Mouse (Mus musculus) erythroblast, embryonic 14.5 days (primary cell): ENCODE data around the gene Tnfrsf22. TPM values are rescaled to one million over a fixed set of nuclear protein-coding genes. Genes with fewer than 3 reads are reported as not detected.
A peak's percentile ranks its signal among the peaks of the same experiment; 100 is the strongest.

Experiments used
- H3K27me3 ChIP-seq: 2 replicates; pipeline ENCODE4 v1.6.1; 2012; ENCODE audit warnings: inconsistent platforms; ENCODE audit not compliant: control insufficient read depth
- H3K36me3 ChIP-seq: 2 replicates; pipeline ENCODE4 v1.6.1; 2012; ENCODE audit warnings: mild to moderate bottlenecking, inconsistent platforms; ENCODE audit not compliant: control insufficient read depth
- H3K4me1 ChIP-seq: 2 replicates; pipeline ENCODE4 v1.6.1; 2012; ENCODE audit warnings: inconsistent platforms; ENCODE audit not compliant: control insufficient read depth
- H3K4me3 ChIP-seq: replicated peaks from 2 replicates; pipeline ENCODE3; 2012; ENCODE audit warnings: moderate library complexity, mild to moderate bottlenecking, inconsistent platforms
- H3K9me3 ChIP-seq: 2 replicates; pipeline ENCODE4 v1.6.1; 2012; ENCODE audit warnings: low read length, inconsistent platforms, mixed read lengths; ENCODE audit not compliant: control insufficient read depth
- GATA1 ChIP-seq: IDR thresholded peaks from 2 replicates; pipeline ENCODE4 v1.6.1; 2012; ENCODE audit warnings: low read length, inconsistent platforms, mixed read lengths
- TAL1 ChIP-seq: IDR thresholded peaks from 3 replicates; pipeline ENCODE4 v1.6.1; 2012; ENCODE audit warnings: low read length, inconsistent platforms, mixed read lengths
- polyA plus RNA-seq: library from polyadenylated mRNA; stranded (reverse); fragments of >175 nt; gene quantifications from 2 replicates; pipeline ENCODE4 v1.2.3, GENCODE M21; 2012

Gene Tnfrsf22
- polyA plus RNA-seq, 1 experiment = not detected

DNA sequence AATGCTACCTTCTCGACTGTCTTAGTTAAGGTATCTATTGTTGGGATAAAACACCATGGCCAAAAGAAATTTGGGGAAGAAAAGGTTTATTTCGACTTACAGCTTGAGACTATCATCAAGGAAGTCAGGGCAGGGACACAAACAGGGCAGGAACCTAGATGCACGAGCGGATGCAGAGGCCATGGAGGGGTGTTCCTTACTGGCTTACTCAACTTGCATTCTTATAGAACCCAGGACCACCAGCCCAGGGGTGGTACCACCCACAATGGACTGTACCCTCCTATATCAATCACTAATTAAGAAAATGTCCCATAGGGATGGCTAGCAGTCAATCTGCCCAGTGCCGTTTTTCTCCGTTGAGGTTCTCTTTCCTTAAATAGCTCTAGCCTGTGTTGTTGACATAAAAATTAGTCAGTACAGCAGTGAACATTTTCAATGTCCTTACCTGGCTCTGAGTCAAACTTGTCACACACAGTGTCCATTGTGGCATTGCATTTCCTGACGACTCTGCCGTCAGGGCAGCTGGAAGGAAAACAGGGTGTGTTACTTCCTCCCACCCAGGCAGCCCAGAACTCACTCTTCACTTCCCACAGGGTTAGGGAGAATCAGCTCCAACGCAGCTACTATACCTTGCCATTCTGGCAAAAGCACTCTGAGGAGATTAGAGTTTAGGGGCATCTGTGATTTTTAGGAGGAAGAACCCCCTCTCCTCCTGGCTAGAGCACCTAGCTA, 34.9 kb downstream of the Tnfrsf22 start:
- no peaks in the 10 kb centered on the region for H3K27me3 ChIP-seq
- H3K4me3 ChIP-seq = no peak overlapping the region
- H3K4me1 ChIP-seq = no peaks in the 10 kb centered on the region
- H3K36me3 ChIP-seq = no peaks in the 10 kb centered on the region
- H3K9me3 ChIP-seq = no peaks in the 10 kb centered on the region; the same call in 1 of the 2 replicates
- TF ChIP-seq GATA1 = no peak
- no peak for TF ChIP-seq TAL1

DNA sequence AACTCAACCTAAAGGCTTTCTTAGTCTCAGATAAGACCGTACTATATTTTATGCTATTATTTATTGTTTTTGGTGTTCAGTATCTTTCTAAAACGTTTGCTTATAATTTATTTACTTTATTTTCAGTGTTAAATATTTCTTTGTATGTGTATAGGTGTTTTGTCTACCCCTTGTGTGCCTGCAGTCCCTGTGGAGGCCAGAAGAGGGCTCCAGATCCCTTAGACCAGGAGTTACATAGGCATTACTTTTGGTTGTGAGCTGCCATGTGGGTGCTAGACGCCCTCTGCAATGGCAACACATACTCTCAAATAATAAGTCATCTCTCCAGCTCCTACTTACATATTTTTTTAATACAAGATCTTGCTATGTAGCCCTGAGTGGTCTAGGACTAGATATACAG, 37.2 kb downstream of the Tnfrsf22 start:
- Histone ChIP-seq H3K4me3 (no peak overlapping the region), H3K27me3 (no peaks in the 10 kb centered on the region), H3K4me1 (no peaks in the 10 kb centered on the region), H3K36me3 (no peaks in the 10 kb centered on the region), H3K9me3 (no peaks in the 10 kb centered on the region; the same call in 1 of the 2 replicates)
- TF ChIP-seq GATA1 = no peak
- TF ChIP-seq TAL1 = no peak

DNA sequence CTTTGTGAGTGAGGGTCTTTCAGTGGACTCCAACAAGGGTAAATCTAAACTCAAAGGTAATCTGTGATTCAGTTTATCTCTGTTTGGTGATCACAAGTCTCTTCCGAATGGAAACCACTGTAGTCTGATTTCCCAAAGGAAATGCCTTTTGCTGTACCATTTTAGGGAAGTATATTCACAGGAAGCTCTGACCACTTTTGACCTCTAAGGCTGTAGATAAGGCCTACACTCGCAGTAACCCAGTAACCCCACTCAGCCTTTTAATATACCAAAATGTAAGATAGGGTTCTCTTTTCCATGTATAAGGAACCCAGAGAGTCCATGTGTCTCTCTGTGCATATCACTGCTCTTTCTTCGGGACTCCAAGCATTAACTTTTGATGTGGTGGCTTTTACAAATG, 44.1 kb downstream of the Tnfrsf22 start:
- no peak overlapping the region for H3K4me3 ChIP-seq
- H3K4me1 ChIP-seq = peaks cover 16% of the 10 kb centered on the region
- H3K9me3 ChIP-seq = peaks cover 8% of the 10 kb centered on the region
- TF ChIP-seq TAL1 (no peak), GATA1 (no peak)
- H3K36me3 ChIP-seq = no peaks in the 10 kb centered on the region
- H3K27me3 ChIP-seq = no peaks in the 10 kb centered on the region

DNA sequence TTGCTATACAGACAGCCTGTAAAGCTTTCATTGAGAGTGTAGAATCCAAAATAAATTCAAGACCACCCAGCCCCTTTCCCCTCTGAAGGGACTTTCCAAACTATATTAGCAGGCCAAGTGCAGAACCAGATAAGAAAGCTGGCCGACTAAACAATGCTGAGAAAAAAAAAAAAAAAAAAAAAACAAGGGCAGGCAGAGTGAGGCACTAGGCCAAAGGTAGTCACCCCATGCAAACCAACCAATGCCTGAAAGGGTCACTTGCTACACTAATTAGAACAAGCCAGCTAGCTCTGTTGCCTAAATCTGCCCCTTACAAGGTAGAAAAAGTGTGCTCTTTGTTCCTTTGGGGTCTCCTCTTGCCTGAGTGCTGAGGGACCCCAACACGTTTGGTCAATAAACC, 44.6 kb downstream of the Tnfrsf22 start:
- no peaks in the 10 kb centered on the region for H3K27me3 ChIP-seq
- H3K4me3 ChIP-seq = no peak overlapping the region
- H3K36me3 ChIP-seq = no peaks in the 10 kb centered on the region
- peaks cover 19% of the 10 kb centered on the region for H3K4me1 ChIP-seq
- TF ChIP-seq GATA1 = no peak
- no peak for TF ChIP-seq TAL1
- peaks cover 8% of the 10 kb centered on the region for H3K9me3 ChIP-seq

DNA sequence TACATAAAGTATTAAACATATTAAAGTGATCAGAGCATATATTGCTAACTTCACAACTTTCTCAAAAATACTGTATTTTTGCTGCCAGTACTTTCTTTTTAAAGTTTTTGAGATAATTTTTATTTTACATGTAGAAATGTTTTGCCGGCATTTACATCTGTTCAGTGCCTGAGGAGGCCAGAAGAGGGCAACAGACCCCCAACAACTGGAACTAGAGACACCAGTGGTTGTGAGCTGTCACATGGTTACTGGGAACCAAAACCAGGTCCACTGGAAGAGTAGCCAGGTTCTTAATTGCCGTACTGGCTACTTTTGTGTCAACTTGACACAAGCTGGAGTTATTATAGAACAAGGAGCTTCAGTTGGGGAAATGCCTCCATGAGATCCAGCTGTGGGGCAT, 47.8 kb downstream of the Tnfrsf22 start:
- Histone ChIP-seq H3K36me3 (peaks cover 23% of the 10 kb centered on the region), H3K4me3 (no peak overlapping the region), H3K4me1 (peaks cover 42% of the 10 kb centered on the region), H3K27me3 (no peaks in the 10 kb centered on the region), H3K9me3 (peaks cover 6% of the 10 kb centered on the region)
- TF ChIP-seq TAL1 = no peak
- no peak for TF ChIP-seq GATA1

DNA sequence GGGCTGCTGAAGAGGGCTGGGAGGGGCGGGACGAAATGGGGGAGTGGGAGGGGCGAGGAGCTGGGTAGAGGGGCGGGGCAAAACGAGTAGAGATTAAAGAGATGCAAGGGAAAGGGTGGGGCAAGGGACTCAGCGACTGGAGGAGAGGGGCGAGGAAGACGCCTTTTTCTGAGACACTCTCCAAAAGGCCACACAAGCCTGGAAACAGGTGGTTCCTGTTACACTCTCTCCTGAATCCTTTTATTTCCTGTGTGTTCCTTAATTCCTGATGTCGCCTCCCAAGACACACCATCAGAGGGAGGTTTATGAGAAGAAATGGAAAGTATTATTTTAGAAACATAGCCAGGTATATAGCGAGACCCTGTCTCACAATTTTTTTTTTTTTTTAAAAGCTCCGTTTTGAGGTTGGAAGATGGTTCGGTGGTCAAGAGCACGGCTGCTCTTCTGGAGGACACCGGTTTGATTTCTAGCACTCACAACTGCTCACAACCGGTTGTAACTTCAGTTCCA, 49.2 kb downstream of the Tnfrsf22 start:
- Histone ChIP-seq H3K4me3 (peak overlapping the region; percentile 90), H3K4me1 (peaks cover 52% of the 10 kb centered on the region), H3K27me3 (no peaks in the 10 kb centered on the region), H3K9me3 (no peaks in the 10 kb centered on the region), H3K36me3 (peaks cover 37% of the 10 kb centered on the region)
- TF ChIP-seq GATA1 (no peak), TAL1 (no peak)

DNA sequence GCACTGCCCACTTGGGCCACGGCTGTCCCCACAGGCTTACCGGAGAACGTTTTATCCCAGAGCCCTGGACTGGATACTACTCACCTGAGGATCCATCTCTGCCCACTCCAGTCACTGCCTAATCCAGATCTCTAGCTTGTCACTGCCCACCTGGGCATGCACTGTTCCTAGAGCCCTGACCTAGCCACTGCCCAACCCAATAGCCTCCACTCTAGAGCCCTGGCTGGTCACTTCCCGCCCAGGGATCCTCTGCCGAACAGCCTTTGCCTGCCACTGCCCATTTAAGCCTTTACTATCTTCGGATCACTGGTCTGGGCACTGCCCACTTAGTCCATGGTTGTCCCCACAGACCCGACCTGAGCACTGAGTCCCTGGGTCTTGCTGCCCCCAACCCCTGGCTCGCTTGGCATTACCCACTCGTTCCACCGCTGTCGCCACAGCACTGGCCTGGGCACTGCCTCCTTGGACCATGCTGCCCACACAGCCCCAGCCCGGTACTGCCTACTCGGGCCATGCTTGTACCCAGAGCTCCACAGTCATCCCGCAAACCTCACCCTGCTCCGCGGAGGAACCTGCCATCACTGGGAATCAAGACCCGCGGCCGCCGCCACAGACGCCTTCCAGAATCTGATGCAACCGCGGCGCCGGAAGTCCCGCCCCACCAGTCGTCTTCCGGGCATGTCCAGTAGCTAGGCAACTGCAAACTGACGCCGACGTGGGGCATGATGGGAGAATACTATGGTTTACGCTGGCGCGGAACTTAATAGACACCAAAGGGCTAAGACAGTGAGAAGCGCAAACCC, 49.8 kb downstream of the Tnfrsf22 start, which contains the start of gene Cars:
Cars (minus strand) TSS at position 663 of the 803 bp plus-strand sequence.
- Histone ChIP-seq H3K27me3 (no peaks in the 10 kb centered on the region), H3K4me1 (peaks cover 54% of the 10 kb centered on the region), H3K9me3 (no peaks in the 10 kb centered on the region), H3K36me3 (peaks cover 43% of the 10 kb centered on the region), H3K4me3 (peak within 1 kb of the TSS; percentile 90)
- TF ChIP-seq GATA1 = no peak
- TF ChIP-seq TAL1 = no peak

DNA sequence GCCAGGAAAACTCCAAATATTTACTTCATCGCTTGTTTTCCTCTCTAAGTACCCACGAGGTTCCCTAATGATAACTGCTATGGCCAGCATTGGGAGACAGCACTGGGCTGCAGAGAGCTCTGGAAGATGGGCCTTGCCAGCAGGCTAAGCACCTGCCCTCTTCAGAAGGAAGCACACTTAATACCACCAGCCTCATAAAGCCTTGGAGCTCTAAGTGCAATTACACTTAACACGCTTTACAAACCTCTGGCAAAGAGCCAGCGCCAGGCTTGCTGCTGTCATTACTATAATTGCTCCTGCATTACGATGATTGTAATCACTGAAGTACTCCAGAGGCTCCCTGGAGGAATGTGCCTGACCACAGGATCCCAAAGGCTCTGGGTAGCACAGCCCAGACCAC, 54.6 kb downstream of the Tnfrsf22 start:
- Histone ChIP-seq H3K4me1 (peaks cover 42% of the 10 kb centered on the region), H3K27me3 (no peaks in the 10 kb centered on the region), H3K4me3 (no peak overlapping the region), H3K9me3 (no peaks in the 10 kb centered on the region), H3K36me3 (peaks cover 91% of the 10 kb centered on the region)
- no peak for TF ChIP-seq TAL1

DNA sequence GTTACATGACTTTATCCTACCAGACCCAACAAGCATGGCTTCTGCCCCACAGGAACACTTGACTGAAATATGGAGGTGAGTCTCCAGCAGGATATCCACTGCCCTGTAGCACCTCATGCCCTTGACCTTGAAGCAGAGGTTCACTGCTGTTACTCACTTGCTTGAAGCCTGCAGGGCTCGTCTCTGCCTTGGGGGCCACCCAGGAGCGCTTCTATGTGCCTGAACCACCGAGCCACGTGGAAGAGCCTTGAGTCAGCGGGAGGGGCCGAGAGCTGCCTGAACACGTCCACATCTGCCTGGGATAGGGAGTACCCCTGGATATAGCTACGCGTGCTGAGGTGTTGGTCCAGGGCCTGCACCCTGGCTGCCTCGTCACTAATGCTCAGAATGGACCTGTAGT, 57.2 kb downstream of the Tnfrsf22 start:
- no peak overlapping the region for H3K4me3 ChIP-seq
- H3K4me1 ChIP-seq = peaks cover 24% of the 10 kb centered on the region
- H3K36me3 ChIP-seq = peaks cover 99% of the 10 kb centered on the region
- H3K9me3 ChIP-seq = no peaks in the 10 kb centered on the region
- no peaks in the 10 kb centered on the region for H3K27me3 ChIP-seq
- TF ChIP-seq GATA1 (no peak), TAL1 (no peak)
